Mouse (Mus musculus) liver, adult (tissue): ENCODE measurements around the gene Raph1.

Experiments used
- GATA4 ChIP-seq: IDR thresholded peaks from 2 replicates; pipeline ENCODE4 v1.6.1; 2014; ENCODE audit warnings: mild to moderate bottlenecking, low read length; ENCODE audit not compliant: insufficient replicate concordance

Raph1 gene

DNA sequence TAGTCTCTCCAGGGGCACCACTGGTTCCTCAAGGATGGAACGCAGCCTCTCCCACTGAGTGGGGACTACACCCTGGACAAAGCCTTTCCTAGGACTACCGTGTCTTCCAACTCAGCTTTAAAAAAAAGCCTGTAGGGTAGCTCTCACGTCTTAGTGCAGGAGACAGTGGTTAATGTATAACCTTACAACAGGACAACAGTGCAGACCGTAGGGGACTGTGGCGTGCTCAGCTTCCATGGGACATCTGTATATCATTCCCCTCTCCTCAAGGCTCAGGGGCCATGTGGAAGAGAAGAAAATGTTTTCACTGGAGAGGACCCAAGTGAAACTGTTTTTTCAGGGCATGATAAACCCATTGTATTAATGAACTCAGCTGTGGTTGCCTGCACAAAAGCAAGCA lies 74.5 kb downstream of the Raph1 start:
- no peak for TF ChIP-seq GATA4

DNA sequence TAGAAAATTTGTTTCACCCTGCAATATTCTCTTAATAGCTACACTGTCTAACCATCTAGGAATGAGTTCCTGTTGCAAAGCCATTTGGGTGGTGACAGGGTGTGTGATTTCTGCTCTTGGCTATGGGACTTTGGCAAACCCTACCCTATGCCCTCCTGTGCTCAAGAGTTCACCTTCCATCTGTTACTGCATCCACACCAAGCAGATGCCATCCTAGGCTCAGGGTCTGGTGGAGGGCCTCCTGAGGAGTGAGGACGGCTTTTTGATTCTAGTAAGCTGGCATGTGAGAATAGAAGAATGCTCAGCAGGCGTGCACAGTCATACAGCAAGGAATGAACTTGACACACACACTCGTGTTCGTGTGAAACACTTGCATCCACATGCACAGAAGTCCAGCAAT lies 76.4 kb downstream of the Raph1 start:
- TF ChIP-seq GATA4 = no peak

DNA sequence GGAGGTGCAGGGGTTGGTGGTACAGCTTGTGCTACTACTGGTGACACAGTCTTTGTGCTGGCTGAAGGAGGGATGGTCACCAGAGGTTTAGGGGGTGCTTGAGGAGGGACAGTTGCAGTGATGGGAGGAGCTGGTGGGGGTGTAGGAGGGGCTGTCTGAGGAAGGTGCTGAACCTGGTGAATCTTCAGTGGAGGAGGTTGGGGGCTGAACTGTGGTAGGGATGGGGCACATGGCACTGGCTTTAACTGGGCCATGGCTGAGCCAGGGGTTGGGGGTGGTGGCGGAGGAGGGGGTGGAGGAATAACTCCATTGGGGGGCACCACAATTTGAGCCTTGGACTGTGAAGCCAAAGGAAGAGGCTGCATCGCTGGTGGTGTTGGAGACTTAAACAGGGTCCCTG lies 77.2 kb downstream of the Raph1 start:
- TF ChIP-seq GATA4 = no peak

DNA sequence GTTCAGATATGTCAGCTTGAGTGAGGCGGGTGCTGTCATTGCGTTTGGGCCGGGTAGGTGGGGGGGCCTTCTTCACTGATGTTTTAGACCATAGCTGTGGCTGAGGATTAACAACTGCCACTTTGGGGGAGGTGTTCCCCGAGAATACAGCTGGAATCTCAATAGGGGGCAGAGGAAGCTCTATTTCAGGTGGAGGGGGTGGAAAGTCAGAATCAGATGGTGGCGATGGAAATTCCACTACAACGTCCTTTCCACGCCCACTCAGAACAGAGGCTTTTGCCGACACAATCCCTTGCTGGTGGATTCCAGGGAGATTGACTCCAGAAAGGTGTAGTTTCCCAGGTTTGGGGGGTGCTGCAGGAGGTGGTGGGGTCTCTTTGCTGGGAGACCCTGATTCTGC lies 78.3 kb downstream of the Raph1 start:
- no peak for TF ChIP-seq GATA4

DNA sequence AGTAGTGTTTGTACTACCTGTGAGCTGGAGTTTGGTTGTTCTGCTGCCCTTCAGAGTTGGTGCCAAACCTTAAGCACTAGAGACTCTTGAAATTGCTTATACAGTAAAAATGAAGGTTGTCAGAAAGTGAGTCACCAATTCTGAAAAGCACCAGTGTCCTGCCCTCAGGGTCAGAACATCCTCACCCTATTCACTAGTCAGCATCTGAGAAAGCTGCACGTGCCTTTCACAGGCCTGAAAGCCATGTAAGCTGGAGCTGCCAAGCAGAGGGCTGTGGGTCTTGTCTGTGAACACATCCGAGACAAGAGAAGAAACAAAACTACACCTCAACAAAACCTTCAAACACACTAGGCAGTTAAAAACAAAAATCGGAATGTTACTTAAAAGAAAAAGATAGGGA lies 81.3 kb downstream of the Raph1 start:
- TF ChIP-seq GATA4 = no peak

DNA sequence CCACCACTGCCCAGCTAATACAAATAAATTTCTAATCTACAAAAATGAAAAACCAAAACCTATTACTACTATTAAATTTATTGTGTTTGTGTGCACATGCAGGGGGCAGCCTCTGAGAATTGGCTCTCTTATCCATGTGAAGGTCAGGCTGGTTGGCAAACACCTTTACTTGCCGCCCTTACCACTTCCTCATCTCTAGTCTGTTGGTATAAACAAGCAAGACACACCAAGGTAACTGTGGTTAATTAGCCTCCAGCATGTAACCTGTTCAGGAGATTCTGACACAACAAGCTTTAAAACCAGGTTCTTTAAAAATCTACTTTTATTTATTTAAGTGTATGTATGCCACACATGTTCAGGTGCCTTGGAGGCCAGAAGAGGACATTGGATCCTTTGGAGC lies 84.0 kb downstream of the Raph1 start:
- no peak for TF ChIP-seq GATA4

DNA sequence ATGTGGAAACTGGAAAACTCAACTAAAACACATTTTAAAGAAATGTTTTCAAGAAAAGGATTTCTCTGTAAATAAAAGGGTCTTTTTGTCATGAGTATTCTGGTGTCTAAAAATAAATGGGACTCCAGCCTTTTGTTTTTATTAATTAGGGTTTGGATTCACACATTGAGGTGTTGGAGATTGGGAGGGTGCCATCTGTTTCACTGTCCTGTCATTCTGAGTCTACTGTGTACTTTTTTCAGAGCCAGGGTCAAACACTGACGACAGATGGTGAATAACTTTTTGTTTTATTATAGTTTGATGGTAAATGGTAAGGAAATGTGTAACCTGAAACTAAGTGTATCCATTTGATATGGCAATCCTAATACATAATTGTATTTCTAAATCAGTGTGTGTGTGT lies 85.3 kb downstream of the Raph1 start:
- TF ChIP-seq GATA4 = no peak

DNA sequence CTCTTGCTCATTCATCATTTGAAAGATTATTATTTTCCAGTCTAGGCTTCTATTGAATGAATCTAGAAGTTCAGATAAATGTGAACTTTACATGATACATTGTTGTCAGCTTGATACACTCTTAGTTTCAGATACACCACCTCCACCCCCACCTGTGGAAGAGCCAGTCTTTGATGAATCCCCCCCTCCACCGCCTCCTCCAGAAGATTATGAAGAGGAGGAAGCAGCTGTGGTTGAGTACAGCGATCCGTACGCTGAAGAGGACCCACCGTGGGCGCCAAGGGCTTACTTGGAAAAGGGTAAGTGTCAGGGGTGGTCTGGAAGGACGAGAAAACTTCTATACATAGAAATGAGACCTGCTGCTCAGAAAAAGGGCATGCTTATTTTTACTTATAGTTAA lies 96.4 kb downstream of the Raph1 start:
- TF ChIP-seq GATA4 = no peak

DNA sequence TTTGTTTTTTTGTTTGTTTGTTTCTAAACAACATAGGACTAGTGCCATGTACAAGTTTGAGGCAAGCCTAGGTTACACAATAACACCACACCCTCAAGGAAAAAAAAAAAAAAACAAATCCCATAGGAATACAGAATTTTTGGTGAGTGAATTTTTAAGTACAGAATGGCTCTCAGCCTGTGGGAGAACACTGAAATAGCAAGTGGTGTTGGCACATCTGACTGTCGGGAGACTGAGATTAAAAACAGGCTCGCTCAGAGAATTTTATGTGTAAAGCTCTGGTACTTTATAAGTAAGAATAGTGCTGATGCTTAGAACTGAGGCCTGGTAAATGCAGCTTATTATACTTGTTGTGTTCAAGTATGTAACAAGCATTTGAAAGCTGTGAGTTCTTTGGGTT lies 97.4 kb downstream of the Raph1 start:
- TF ChIP-seq GATA4 = no peak

DNA sequence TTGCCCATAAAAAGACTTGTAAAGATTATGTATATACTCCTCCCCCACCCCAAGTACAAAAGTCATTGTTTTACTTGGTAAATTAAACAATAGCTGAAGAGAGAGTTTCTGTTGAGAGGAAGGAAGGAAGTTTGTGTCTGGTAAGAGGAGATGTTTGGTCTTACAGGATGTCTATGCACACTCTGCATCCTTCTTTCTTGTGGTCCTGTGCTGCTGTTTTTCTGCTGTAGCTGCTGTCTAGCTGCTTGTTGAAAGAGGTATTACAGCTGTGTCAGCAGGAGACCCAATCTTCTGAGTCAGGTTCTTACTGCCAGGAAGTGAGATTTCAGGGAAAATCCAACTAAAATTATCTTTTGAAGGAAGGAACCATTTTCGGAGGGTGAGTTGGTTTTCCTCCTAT lies 106.3 kb downstream of the Raph1 start:
- peak; percentile 5; the same call in 1 of the 2 replicates for TF ChIP-seq GATA4

DNA sequence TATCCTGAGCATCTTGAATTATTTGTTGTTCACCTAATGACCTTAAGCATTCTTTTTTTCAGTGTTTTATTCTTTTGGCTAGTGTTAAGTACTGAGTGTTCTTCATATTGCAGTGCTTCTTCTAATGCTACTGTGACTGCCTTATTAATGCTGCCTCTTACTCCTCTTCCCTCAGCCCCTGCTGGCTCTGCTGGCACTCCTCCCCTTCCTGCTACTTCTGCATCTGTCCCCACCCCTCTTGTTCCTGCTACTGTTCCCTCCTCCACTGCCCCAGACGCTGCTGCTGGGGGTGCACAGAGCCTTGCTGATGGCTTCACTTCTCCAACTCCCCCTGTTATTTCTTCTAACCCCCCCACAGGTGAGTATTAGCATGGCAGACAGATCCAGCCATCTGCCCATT lies 117.0 kb downstream of the Raph1 start:
- TF ChIP-seq GATA4 = no peak

DNA sequence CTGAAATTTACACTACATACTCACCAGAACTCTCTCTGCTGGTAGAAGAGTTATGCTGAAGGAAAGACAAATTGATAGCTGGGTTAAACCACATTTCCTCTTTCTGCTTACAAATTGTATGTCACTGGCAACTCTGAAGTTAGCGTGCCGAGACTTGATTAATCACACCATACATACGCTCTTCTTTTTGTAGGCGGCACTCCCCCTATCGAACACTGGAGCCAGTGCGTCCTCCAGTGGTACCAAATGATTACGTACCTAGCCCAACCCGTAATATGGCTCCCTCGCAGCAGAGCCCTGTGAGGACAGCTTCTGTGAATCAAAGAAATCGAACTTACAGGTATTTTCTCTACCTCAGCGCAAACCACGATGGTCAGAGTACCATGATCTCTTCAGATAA lies 119.8 kb downstream of the Raph1 start:
- no peak for TF ChIP-seq GATA4

DNA sequence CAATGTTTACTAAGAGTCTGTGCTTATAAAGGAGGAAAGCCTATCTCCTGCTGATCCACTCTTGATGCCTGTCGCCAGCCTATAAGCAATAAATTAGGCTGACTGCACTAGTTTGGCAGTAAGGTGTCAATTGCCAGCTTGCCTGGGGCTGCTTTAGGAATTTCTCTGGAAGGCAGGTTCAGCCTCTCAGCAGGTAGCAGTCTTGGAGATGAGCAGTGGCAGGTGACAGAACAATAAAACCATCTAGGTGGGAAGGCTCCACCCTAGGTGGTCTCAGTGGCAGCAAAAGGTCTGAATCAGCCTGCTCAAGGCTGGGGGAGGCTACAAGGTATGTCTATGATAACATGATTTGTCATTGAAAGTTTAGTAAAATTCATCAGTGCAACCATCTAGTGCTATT lies 134.4 kb downstream of the Raph1 start:
- no peak for TF ChIP-seq GATA4
